Mouse (Mus musculus): ENCODE data around the gene Galnt16. TPM values are rescaled to one million over a fixed set of nuclear protein-coding genes. Genes with fewer than 3 reads are reported as not detected.

Gene Galnt16
- polyA plus RNA-seq, 1 experiment, result 0.11 TPM

DNA sequence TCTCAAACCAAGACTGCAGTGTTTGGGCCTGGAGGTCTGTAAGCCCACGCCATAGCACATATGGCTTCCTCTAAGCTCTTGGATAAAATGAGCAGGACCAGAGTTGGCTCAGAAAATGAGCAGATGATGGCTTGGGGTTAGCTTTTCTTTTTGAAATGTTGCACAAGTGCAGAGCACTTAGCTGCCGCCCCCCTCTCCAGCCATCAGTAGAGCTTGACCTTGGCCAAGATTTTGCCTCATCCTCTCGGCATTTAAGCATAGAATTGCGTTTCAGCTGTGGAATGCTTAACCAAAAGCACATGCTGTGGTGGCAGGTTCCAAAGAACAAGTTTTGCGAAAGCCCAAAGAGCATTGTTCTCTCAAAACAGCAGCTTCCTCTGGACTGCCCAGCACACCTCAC, 13.4 kb upstream of the Galnt16 start:
- no peaks in the 10 kb centered on the region for H3K79me2 ChIP-seq (ENCODE audit: control insufficient read depth, insufficient read depth)
- H3K4me2 ChIP-seq (ENCODE audit: low read depth), result no peak overlapping the region
- TF ChIP-seq REST (IDR thresholded peaks at IDR 0.05; ENCODE audit: insufficient read depth, insufficient read length) (no peak), MAX (IDR thresholded peaks at IDR 0.05; ENCODE audit: low read depth) (no peak), POLR2A (IDR thresholded peaks at IDR 0.05; ENCODE audit: insufficient read length, low read depth) (no peak), TCF3 (IDR thresholded peaks at IDR 0.05; ENCODE audit: insufficient read length, low read depth) (no peak), USF1 (IDR thresholded peaks at IDR 0.05; ENCODE audit: low read depth) (no peak), POLR2AphosphoS2 (IDR thresholded peaks at IDR 0.05; ENCODE audit: insufficient read length, low read depth) (no peak), TCF12 (IDR thresholded peaks at IDR 0.05; ENCODE audit: insufficient read depth, poor library complexity, severe bottlenecking) (no peak), MYOD1 (IDR thresholded peaks at IDR 0.05; ENCODE audit: control insufficient read depth in 1 of 3, insufficient read length in 2 of 3, low read depth in 2 of 3) (no peak), CEBPB (IDR thresholded peaks at IDR 0.05; ENCODE audit: insufficient read depth, poor library complexity, severe bottlenecking) (no peak), MYOG (IDR thresholded peaks at IDR 0.05; ENCODE audit: control insufficient read depth in 1 of 3, insufficient read depth in 1 of 3, insufficient read length in 2 of 3, low read depth in 2 of 3) (no peak), SRF (IDR thresholded peaks at IDR 0.05; ENCODE audit: control insufficient read depth, insufficient read length, low read depth) (no peak), E2F4 (IDR thresholded peaks at IDR 0.05; ENCODE audit: insufficient read depth) (no peak)
- H3K27me3 ChIP-seq (ENCODE audit: control insufficient read depth, insufficient read depth, insufficient read length), result peaks cover 8% of the 10 kb centered on the region
- H3K4me3 ChIP-seq, result no peak overlapping the region
- no peak overlapping the region for H3ac ChIP-seq (ENCODE audit: control insufficient read depth, insufficient read length)
- no peaks in the 10 kb centered on the region for H3K36me3 ChIP-seq (ENCODE audit: control insufficient read depth, insufficient read depth)

DNA sequence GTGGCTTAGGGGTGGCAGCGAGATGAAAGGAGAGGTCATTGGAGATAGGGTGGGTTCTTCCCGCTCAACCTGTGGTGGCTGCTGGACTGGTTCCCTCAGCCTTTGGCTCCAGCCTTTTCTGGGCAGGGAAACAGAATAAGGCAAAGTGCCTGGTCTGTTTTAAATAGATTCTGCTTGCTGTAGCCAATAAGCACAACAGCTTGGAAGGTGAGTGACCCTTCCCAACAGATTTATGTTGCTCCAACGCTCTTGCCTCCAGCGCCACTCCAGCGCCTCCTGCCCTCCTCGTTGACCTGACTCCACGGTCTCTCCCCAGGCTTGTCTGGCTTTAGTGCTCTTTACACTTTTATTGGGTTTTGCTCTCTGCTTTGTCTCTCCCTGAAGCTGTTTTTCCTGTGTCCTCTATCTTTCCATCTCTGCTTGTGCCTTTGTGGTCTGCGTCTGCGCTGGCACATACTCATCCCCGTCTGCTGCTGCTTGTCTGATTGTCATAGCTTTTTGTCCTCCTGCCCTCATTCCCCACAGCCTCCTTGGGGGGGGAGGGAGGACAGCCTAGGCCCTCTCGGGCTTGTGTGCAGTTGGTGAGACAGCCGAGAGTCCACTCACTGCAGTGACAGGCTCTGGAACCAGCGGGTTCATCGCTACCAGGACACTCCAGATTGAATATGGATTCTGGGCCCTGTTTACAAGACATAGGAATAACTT, 10.9 kb upstream of the Galnt16 start:
- H3ac ChIP-seq (ENCODE audit: control insufficient read depth, insufficient read length), result no peak overlapping the region
- no peaks in the 10 kb centered on the region for H3K79me2 ChIP-seq (ENCODE audit: control insufficient read depth, insufficient read depth)
- TF ChIP-seq MYOD1 (IDR thresholded peaks at IDR 0.05; ENCODE audit: control insufficient read depth in 1 of 3, insufficient read length in 2 of 3, low read depth in 2 of 3), result no peak
- no peak for TF ChIP-seq CEBPB (IDR thresholded peaks at IDR 0.05; ENCODE audit: insufficient read depth, poor library complexity, severe bottlenecking)
- no peak for TF ChIP-seq MAX (IDR thresholded peaks at IDR 0.05; ENCODE audit: low read depth)
- TF ChIP-seq E2F4 (IDR thresholded peaks at IDR 0.05; ENCODE audit: insufficient read depth), result no peak
- TF ChIP-seq USF1 (IDR thresholded peaks at IDR 0.05; ENCODE audit: low read depth), result no peak
- no peak for TF ChIP-seq SRF (IDR thresholded peaks at IDR 0.05; ENCODE audit: control insufficient read depth, insufficient read length, low read depth)
- no peak for TF ChIP-seq POLR2AphosphoS2 (IDR thresholded peaks at IDR 0.05; ENCODE audit: insufficient read length, low read depth)
- no peak for TF ChIP-seq TCF12 (IDR thresholded peaks at IDR 0.05; ENCODE audit: insufficient read depth, poor library complexity, severe bottlenecking)
- no peak for TF ChIP-seq TCF3 (IDR thresholded peaks at IDR 0.05; ENCODE audit: insufficient read length, low read depth)
- no peaks in the 10 kb centered on the region for H3K36me3 ChIP-seq (ENCODE audit: control insufficient read depth, insufficient read depth)
- H3K27me3 ChIP-seq (ENCODE audit: control insufficient read depth, insufficient read depth, insufficient read length), result peaks cover 19% of the 10 kb centered on the region
- H3K4me2 ChIP-seq (ENCODE audit: low read depth), result no peak overlapping the region
- no peak overlapping the region for H3K4me3 ChIP-seq

DNA sequence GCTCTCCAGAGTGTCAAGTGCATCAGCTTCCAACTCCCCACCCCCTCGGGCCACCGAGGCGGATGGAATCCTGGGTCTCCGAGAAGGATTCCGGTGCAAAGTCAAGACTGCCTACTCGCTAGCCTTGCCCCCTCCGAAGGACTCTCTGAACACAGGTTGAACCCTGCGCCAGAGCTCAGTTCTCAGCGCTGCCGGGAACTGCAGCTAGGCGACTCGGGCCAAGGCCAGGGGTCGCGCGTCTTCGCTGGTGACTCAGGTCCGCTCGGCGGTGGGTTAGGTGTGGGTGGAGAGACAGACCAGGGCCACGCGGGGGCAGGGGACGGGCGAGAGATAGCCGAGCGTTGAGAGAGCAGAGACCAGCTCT, 298 bp downstream of the Galnt16 start:
- H3K4me3 ChIP-seq, result no peak overlapping the region

DNA sequence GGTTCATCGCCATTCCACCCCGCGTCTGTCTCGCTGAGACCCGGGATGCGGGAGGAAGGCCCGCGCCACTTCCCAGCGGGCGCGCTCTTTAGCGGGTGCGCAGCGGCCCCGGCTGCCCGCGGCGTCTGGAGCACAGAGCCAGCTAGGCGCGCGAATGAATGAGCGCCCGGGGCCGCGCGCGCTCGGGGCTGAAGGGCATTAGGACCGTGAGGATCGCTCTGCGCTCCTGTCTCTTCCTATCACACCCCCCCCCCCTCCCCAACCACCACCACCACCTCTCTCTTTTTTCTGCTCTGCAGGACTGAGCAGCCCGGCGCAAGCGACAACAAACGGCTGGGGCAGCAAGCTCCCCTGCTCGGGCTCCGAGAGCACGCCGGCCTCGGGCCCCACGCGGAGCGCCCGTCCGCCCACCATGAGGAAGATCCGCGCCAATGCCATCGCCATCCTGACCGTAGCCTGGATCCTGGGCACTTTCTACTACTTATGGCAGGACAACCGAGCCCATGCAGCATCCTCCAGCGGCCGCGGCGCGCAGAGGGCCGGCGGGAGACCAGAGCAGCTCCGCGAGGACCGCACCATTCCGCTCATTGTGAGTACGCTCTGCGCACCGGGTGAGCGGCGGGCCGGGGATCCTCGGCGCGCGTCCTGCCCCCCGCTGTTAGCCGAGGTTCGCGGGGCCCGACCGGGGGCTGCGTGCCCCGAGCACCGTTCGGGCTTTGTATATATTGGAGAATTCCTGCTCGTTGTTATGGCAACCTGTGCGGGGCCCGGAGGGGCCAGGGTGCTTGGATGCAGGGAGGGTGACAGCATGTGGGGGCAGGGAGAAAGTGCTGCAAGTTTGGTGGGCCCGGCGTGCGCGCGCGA, 912 bp downstream of the Galnt16 start:
- Histone ChIP-seq H3ac (ENCODE audit: control insufficient read depth, insufficient read length) (no peak overlapping the region), H3K4me2 (ENCODE audit: low read depth) (no peak overlapping the region), H3K79me2 (ENCODE audit: control insufficient read depth, insufficient read depth) (no peaks in the 10 kb centered on the region), H3K27me3 (ENCODE audit: control insufficient read depth, insufficient read depth, insufficient read length) (peaks cover 85% of the 10 kb centered on the region), H3K4me3 (no peak overlapping the region), H3K36me3 (ENCODE audit: control insufficient read depth, insufficient read depth) (no peaks in the 10 kb centered on the region)
- TF ChIP-seq POLR2AphosphoS2 (IDR thresholded peaks at IDR 0.05; ENCODE audit: insufficient read length, low read depth), result no peak
- TF ChIP-seq SRF (IDR thresholded peaks at IDR 0.05; ENCODE audit: control insufficient read depth, insufficient read length, low read depth), result no peak
- no peak for TF ChIP-seq MYOD1 (IDR thresholded peaks at IDR 0.05; ENCODE audit: control insufficient read depth in 1 of 3, insufficient read length in 2 of 3, low read depth in 2 of 3)
- no peak for TF ChIP-seq USF1 (IDR thresholded peaks at IDR 0.05; ENCODE audit: low read depth)
- no peak for TF ChIP-seq MAX (IDR thresholded peaks at IDR 0.05; ENCODE audit: low read depth)
- no peak for TF ChIP-seq CEBPB (IDR thresholded peaks at IDR 0.05; ENCODE audit: insufficient read depth, poor library complexity, severe bottlenecking)
- no peak for TF ChIP-seq TCF3 (IDR thresholded peaks at IDR 0.05; ENCODE audit: insufficient read length, low read depth)
- TF ChIP-seq TCF12 (IDR thresholded peaks at IDR 0.05; ENCODE audit: insufficient read depth, poor library complexity, severe bottlenecking), result no peak
- no peak for TF ChIP-seq POLR2A (IDR thresholded peaks at IDR 0.05; ENCODE audit: insufficient read length, low read depth)
- no peak for TF ChIP-seq E2F4 (IDR thresholded peaks at IDR 0.05; ENCODE audit: insufficient read depth)
- TF ChIP-seq MYOG (IDR thresholded peaks at IDR 0.05; ENCODE audit: control insufficient read depth in 1 of 3, insufficient read depth in 1 of 3, insufficient read length in 2 of 3, low read depth in 2 of 3), result no peak
- TF ChIP-seq REST (IDR thresholded peaks at IDR 0.05; ENCODE audit: insufficient read depth, insufficient read length), result no peak

More for the DNA sequence above, 298 bp downstream of the Galnt16 start:
- no peak for TF ChIP-seq REST (IDR thresholded peaks at IDR 0.05; ENCODE audit: insufficient read depth, insufficient read length)
- TF ChIP-seq TCF3 (IDR thresholded peaks at IDR 0.05; ENCODE audit: insufficient read length, low read depth), result no peak
- TF ChIP-seq MAX (IDR thresholded peaks at IDR 0.05; ENCODE audit: low read depth), result no peak
- Histone ChIP-seq H3K79me2 (ENCODE audit: control insufficient read depth, insufficient read depth) (no peaks in the 10 kb centered on the region), H3K27me3 (ENCODE audit: control insufficient read depth, insufficient read depth, insufficient read length) (peaks cover 85% of the 10 kb centered on the region), H3K36me3 (ENCODE audit: control insufficient read depth, insufficient read depth) (no peaks in the 10 kb centered on the region), H3K4me2 (ENCODE audit: low read depth) (no peak overlapping the region), H3ac (ENCODE audit: control insufficient read depth, insufficient read length) (no peak overlapping the region)

All from myocyte (in vitro differentiated cells).